17 mouse cellular contexts compared by ENCODE assay signal in the genomic region with DNA sequence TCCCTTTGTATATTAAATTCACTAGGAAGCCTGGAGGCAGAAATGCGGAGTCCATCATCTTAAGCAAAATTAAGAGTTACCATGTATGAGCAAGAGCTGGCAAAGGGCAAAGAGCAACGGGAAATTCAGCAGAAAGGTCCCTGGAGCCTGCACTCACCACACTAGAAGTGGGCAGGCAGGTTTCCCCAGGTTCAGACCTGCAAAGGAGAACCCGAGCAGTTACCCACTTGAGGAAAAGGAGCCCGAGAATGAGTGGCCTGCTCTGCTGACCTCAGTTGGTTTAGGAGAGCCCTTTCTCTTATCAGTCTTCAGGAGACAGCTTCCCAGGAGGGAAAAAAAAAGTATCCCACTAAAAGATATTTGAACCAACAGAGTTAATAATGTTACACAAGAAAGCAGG.
"Had no signal": no experiment of that assay in that cellular context is flagged by ENCODE, and none has a peak within 500 bp of the region (broad histone marks: within the 10 kb centered on the region; RNA-seq: fewer than 3 reads in every experiment).

No protein-coding gene starts in this region.

- H3K4me1 ChIP-seq: liver, embryonic 13.5 days; midbrain, embryonic 13.5 days; neural tube, embryonic 12.5 days; stomach, embryonic 15.5 days had no signal

- H3K4me3 ChIP-seq: limb, embryonic 12.5 days; liver, embryonic 13.5 days; midbrain, embryonic 13.5 days; myocyte; neural tube, embryonic 12.5 days; stomach, embryonic 15.5 days had no signal

- H3K9ac ChIP-seq: limb, embryonic 12.5 days; liver, embryonic 13.5 days; liver, postnatal 0 days; midbrain, embryonic 13.5 days; neural tube, embryonic 12.5 days; stomach, embryonic 15.5 days had no signal

- H3K27me3 ChIP-seq: limb, embryonic 12.5 days; liver, embryonic 13.5 days; midbrain, embryonic 13.5 days; neural tube, embryonic 12.5 days; stomach, embryonic 15.5 days had no signal

- H3K4me2 ChIP-seq: limb, embryonic 12.5 days; liver, embryonic 13.5 days; midbrain, embryonic 13.5 days; neural tube, embryonic 12.5 days; stomach, embryonic 15.5 days had no signal

- ATAC-seq: liver, postnatal 0 days; midbrain, embryonic 13.5 days had no signal

- H3K27ac ChIP-seq: kidney, postnatal 0 days; limb, embryonic 12.5 days; liver, embryonic 13.5 days; midbrain, embryonic 13.5 days; neural tube, embryonic 12.5 days; stomach, embryonic 15.5 days had no signal

- DNase-seq: kidney, adult 11 months; kidney, adult 9 months; kidney, postnatal 36 days; layer of hippocampus, adult 9-11 months; layer of hippocampus, postnatal 36 days; liver; liver, embryonic 13.5 days; liver, postnatal 0 days; retina, postnatal 1 day; right cerebral cortex, postnatal 4 days; thymus, postnatal 14 days had no signal

- H3K9me3 ChIP-seq: limb, embryonic 12.5 days; liver, embryonic 13.5 days; midbrain, embryonic 13.5 days; neural tube, embryonic 12.5 days; stomach, embryonic 15.5 days had no signal
